Mouse (Mus musculus) urinary bladder, postnatal 4 days (tissue): ENCODE measurements at regions not wholly inside any gene's neighbourhood (a gene's known extent, or its start where the extent isn't known, plus 50 kb on each side); places are given as distances from the start of the nearest gene placed in this dataset.

Experiments
- DNase-seq, 2 experiments: peaks; one replicate each; pipeline ENCODE4 v3.0.0; 2021 to 2022; ENCODE audit warnings: low spot score in 2 of 2

DNA sequence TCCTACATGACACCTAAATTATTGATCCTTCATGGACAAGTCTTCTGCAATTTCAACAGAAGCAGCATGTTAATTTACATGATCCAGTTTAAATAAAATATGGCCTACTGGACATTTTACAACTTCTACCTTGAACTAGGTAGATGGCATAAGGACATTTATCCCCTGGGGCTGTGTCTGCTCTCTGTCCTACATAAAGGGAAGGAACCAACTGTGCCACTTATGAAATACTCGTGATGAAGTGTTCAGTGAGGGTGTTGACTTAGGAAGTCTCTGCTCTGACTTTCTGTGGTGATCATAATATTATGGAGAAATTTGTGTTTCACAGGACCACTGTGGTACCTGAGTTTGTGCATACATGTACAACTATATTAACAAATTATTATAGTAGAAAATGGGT, 60.9 kb upstream of the Mbnl1 start:
- DNase-seq, result no peak

DNA sequence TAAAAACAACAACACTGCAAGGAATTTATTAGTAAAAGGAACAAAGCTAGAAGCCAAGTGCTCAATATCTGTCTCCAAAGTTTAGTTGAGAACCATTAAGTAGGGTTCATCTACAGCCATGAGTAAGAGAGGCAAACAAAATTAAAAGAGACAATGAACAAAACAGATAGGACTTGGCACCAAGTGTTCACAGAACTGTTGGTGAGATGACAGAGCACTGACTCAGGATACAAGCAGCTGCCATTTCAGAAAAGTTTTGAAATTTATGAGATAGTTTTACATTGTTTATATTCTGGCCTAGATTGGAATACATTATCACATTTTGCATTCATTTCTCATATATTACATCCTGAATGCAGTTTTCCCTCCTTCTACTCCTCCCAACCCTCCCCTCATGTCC, 60.4 kb upstream of the Mbnl1 start:
- DNase-seq, result no peak

DNA sequence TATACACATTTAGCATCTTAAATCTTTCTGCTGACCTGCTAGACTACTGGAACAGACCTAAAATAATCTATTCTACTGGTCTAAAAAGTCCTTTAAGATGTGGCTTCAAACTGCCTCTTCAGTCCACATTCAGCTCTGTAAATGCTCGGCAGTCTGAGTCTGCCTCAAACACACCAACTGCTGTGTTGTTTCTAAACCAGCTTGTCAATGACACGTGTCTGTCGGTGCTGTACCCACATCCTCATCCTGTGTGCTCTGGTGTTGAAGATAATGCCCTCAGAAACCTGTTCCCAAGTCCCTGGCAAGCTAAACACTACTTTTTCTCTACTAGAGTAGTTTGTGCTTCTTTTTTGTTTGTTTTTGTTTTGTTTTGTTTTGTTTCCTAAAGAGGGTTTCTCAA, 58.9 kb upstream of the Mbnl1 start:
- no peak for DNase-seq

DNA sequence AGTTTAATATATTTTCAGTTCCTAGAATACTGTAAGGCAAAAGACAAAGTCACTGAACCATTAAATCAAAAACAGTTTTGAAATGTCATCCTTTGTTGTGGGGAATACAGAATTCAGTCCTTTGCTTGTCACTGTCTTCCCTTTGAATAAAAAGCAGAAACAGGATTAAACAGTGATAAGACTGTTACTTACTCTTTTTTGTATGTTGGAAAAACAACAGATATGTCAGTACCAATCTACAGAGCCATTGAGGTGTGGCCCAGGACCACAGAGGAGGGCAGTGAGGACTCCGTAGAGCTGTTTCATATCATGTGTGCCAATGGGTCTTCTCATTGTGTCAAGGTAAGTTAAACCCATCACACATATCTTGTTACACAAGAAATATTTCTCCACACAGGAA, 55.6 kb upstream of the Mbnl1 start:
- DNase-seq, result no peak

DNA sequence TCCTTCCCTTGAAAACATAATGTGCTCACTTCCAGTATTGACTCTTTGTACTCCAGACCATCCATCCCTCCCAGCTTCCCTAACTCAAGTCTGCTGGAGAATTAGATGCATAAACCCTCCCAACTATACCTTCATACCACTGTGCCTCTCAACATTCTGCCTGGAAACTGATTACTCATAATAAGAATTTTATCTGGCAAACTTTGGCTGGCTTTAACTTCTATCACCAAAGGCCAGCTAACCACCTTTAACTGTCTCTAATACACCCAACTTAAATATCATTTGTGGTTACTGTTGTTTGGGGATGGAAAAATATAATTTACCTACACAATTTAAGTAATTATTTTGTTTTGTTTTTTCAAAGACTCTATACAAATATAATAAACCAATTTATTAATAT, 54.0 kb upstream of the Mbnl1 start:
- no peak for DNase-seq

DNA sequence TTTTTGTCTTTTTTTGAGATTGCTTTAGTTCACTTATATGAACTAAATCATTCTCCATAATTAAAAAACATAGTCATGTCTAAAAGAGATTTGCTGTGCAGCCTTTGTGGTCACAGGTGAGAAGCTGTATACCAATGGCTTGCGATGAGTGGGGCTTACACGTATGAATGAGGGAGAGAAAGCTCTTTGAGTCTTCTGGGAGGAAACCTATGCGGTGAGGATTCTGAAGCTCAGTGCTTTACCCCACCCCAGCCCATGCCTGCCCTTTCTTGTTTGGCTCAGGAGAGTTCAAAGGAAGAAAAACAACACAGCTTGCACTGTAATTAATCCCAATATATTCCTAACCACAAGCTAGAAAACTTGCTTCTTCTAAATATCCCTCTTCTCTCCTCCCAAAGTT, 53.4 kb upstream of the Mbnl1 start:
- no peak for DNase-seq
